Mouse (Mus musculus) adrenal gland, postnatal 10 days (tissue): ENCODE results near the gene Dhrs1. TPM values are rescaled to one million over a fixed set of nuclear protein-coding genes. Genes with fewer than 3 reads are reported as not detected.
A peak's percentile ranks its signal among the peaks of the same experiment; 100 is the strongest.

ENCODE experiments used
- DNase-seq: peaks from one replicate; pipeline ENCODE4 v3.0.0; 2021; ENCODE audit warnings: mixed read lengths
- total RNA-seq, 2 experiments: library from RNA; stranded (reverse); gene quantifications; 2 replicates each; pipeline ENCODE4 v1.2.3; 2021

Dhrs1 gene
- total RNA-seq, 2 experiments from 2014 or later, result 77.4 to 82.0 TPM

- peak; percentile 95 for DNase-seq
Observed at GRCm38 (mm10) chr14:55721700-55722437, 23.6 kb downstream of the Dhrs1 start, which contains the start of gene Rabggta. Gene Rabggta (minus strand): TSS chr14:55722263.

- no peak for DNase-seq
Observed at GRCm38 (mm10) chr14:55721076-55721475, 24.4 kb downstream of the Dhrs1 start.

GRCm38 (mm10) chr14:55720666-55721065 lies 24.8 kb downstream of the Dhrs1 start:
- DNase-seq, result no peak

GRCm38 (mm10) chr14:55719737-55720136 lies 25.8 kb downstream of the Dhrs1 start:
- DNase-seq, result no peak

GRCm38 (mm10) chr14:55716884-55717283 lies 28.6 kb downstream of the Dhrs1 start:
- no peak for DNase-seq

- no peak for DNase-seq
Observed at GRCm38 (mm10) chr14:55716271-55716670, 29.2 kb downstream of the Dhrs1 start.

- no peak for DNase-seq
Observed at GRCm38 (mm10) chr14:55714893-55715292, 30.6 kb downstream of the Dhrs1 start.

- no peak for DNase-seq
Observed at GRCm38 (mm10) chr14:55713729-55714122, 31.8 kb downstream of the Dhrs1 start, which contains the start of gene Tgm1. Gene Tgm1 (minus strand): TSS chr14:55713926.

GRCm38 (mm10) chr14:55713007-55713728 lies 32.3 kb downstream of the Dhrs1 start:
- peak; percentile 24 for DNase-seq

GRCm38 (mm10) chr14:55711786-55712185 lies 33.7 kb downstream of the Dhrs1 start:
- no peak for DNase-seq

- DNase-seq, result no peak
Observed at GRCm38 (mm10) chr14:55709509-55709908, 36.0 kb downstream of the Dhrs1 start.

- no peak for DNase-seq
Observed at GRCm38 (mm10) chr14:55707397-55707796, 38.1 kb downstream of the Dhrs1 start.

- DNase-seq, result no peak
Observed at GRCm38 (mm10) chr14:55706051-55706600, 39.4 kb downstream of the Dhrs1 start.

- DNase-seq, result no peak
Observed at GRCm38 (mm10) chr14:55702761-55703160, 42.7 kb downstream of the Dhrs1 start.

- DNase-seq, result no peak
Observed at GRCm38 (mm10) chr14:55701131-55701530, 44.4 kb downstream of the Dhrs1 start.

- no peak for DNase-seq
Observed at GRCm38 (mm10) chr14:55697226-55697625, 48.3 kb downstream of the Dhrs1 start.

- no peak for DNase-seq
Observed at GRCm38 (mm10) chr14:55689433-55689832, 56.1 kb downstream of the Dhrs1 start.

Other genes with a start within 250 kb of the Dhrs1 start
- under 1 TPM; 0.09 to 0.61 TPM for gene Cpne6, start 235.2 kb downstream of the Dhrs1 start, total RNA-seq
- not detected for gene Nrl, start 220.7 kb downstream of the Dhrs1 start, total RNA-seq
- 10 to 100 TPM; 45.2 to 51.4 TPM for gene Pck2, start 205.4 kb downstream of the Dhrs1 start, total RNA-seq
- 10 to 100 TPM; 85.2 to 89.5 TPM for gene Dcaf11, start 185.7 kb downstream of the Dhrs1 start, total RNA-seq
- under 1 TPM in 1 of 2 experiments, not detected in 1; 0.66 TPM for gene A730061H03Rik, start 185.3 kb downstream of the Dhrs1 start, total RNA-seq
- gene Fitm1, start 170.1 kb downstream of the Dhrs1 start, total RNA-seq, result 10 to 100 TPM; 11.0 to 38.6 TPM
- gene Psme1, start 167.6 kb downstream of the Dhrs1 start, total RNA-seq, result 100 to 1,000 TPM; 293 to 337 TPM
- 10 to 100 TPM; 43.9 to 57.2 TPM for gene Emc9, start 160.4 kb downstream of the Dhrs1 start, total RNA-seq
- gene Psme2, start 154.6 kb downstream of the Dhrs1 start, total RNA-seq, result 100 to 1,000 TPM; 349 to 362 TPM
- 10 to 100 TPM; 26.7 to 36.2 TPM for gene Rnf31, start 154.0 kb downstream of the Dhrs1 start, total RNA-seq
- 10 to 100 TPM in 1 of 2 experiments, 1 to 10 TPM in 1; 9.7 to 13.3 TPM for gene Irf9, start 142.1 kb downstream of the Dhrs1 start, total RNA-seq
- gene Rec8, start 127.7 kb downstream of the Dhrs1 start, total RNA-seq, result 1 to 10 TPM; 2.0 to 2.9 TPM
- 10 to 100 TPM; 72.1 to 82.4 TPM for gene Ipo4, start 109.7 kb downstream of the Dhrs1 start, total RNA-seq
- gene Gm49378, start 107.8 kb downstream of the Dhrs1 start, total RNA-seq, result 1 to 10 TPM; 1.1 to 3.8 TPM
- gene Tm9sf1, start 101.9 kb downstream of the Dhrs1 start, total RNA-seq, result 10 to 100 TPM; 69.7 to 75.9 TPM
- gene Tssk4, start 95.5 kb downstream of the Dhrs1 start, total RNA-seq, result 1 to 10 TPM in 1 of 2 experiments, under 1 TPM in 1; 0.93 to 3.0 TPM
- 10 to 100 TPM; 42.4 to 51.7 TPM for gene Mdp1, start 85.2 kb downstream of the Dhrs1 start, total RNA-seq
- 10 to 100 TPM; 21.2 to 26.8 TPM for gene Gmpr2, start 73.7 kb downstream of the Dhrs1 start, total RNA-seq
- gene Nedd8, start 73.6 kb downstream of the Dhrs1 start, total RNA-seq, result 100 to 1,000 TPM; 280 to 307 TPM
- 10 to 100 TPM; 19.5 to 23.1 TPM for gene Tinf2, start 63.9 kb downstream of the Dhrs1 start, total RNA-seq
- gene Tgm1, start 31.8 kb downstream of the Dhrs1 start, total RNA-seq, result 1 to 10 TPM; 1.3 to 2.0 TPM
- 10 to 100 TPM; 16.8 to 21.5 TPM for gene Rabggta, start 23.4 kb downstream of the Dhrs1 start, total RNA-seq
- gene Nop9, start within 50 bp of the Dhrs1 start, total RNA-seq, result 10 to 100 TPM; 17.1 to 18.9 TPM
- gene Cideb, start 12.8 kb upstream of the Dhrs1 start, total RNA-seq, result 10 to 100 TPM; 14.2 to 23.3 TPM
- under 1 TPM; 0.12 to 0.54 TPM for gene Ltb4r2, start 15.7 kb upstream of the Dhrs1 start, total RNA-seq
- 1 to 10 TPM; 1.4 to 1.6 TPM for gene Ltb4r1, start 20.3 kb upstream of the Dhrs1 start, total RNA-seq
- gene Adcy4, start 38.4 kb upstream of the Dhrs1 start, total RNA-seq, result 10 to 100 TPM; 10.3 to 12.6 TPM
- gene Ripk3, start 43.2 kb upstream of the Dhrs1 start, total RNA-seq, result 1 to 10 TPM; 8.3 to 9.1 TPM
- gene Nfatc4, start 77.5 kb upstream of the Dhrs1 start, total RNA-seq, result 10 to 100 TPM; 23.5 to 28.2 TPM
- gene Nynrin, start 108.3 kb upstream of the Dhrs1 start, total RNA-seq, result 10 to 100 TPM; 20.7 to 24.4 TPM
- under 1 TPM; 0.15 to 0.48 TPM for gene Cbln3, start 138.7 kb upstream of the Dhrs1 start, total RNA-seq
- 10 to 100 TPM; 17.1 to 23.8 TPM for gene Khnyn, start 139.3 kb upstream of the Dhrs1 start, total RNA-seq
- 100 to 1,000 TPM in 1 of 2 experiments, 10 to 100 TPM in 1; 90.9 to 109 TPM for gene Sdr39u1, start 154.6 kb upstream of the Dhrs1 start, total RNA-seq
- 1 to 10 TPM; 7.9 to 8.6 TPM for gene Cma1, start 199.0 kb upstream of the Dhrs1 start, total RNA-seq
- not detected for gene Cma2, start 205.3 kb upstream of the Dhrs1 start, total RNA-seq